Mouse (Mus musculus): ENCODE results near the gene Gbx1.

GRCm38 (mm10) chr5:24556709-24557108 is 29.7 kb upstream of the Gbx1 start, which contains the start of gene 4931409K22Rik:
- TF ChIP-seq CTCF (IDR thresholded peaks at IDR 0.05; ENCODE audit: borderline replicate concordance, insufficient read depth, low read depth, low read length), result no peak
- TF ChIP-seq POLR2A (IDR thresholded peaks at IDR 0.05; ENCODE audit: borderline replicate concordance, insufficient read depth, low read length), result no peak
